Mouse (Mus musculus) heart, adult 2 months (tissue): ENCODE results near the gene Spink8. TPM values are rescaled to one million over a fixed set of nuclear protein-coding genes. Genes with fewer than 3 reads are reported as not detected.

Experiments used
- DNase-seq, 2 experiments: peaks; one replicate each; pipeline ENCODE4 v3.0.0; 2021
- H3K27ac ChIP-seq: fragments of 200-600 bp; 2 replicates; pipeline ENCODE4 v1.8.1; 2022
- H3K27me3 ChIP-seq: fragments of 200-500 bp; 2 replicates; pipeline ENCODE4 v1.6.1; 2012; ENCODE audit warnings: mild to moderate bottlenecking, low read length, inconsistent platforms, mixed read lengths; ENCODE audit not compliant: control insufficient read depth, insufficient read depth
- H3K36me3 ChIP-seq: fragments of 200-500 bp; 2 replicates; pipeline ENCODE4 v1.6.1; 2012; ENCODE audit warnings: low read length, inconsistent platforms; ENCODE audit not compliant: control insufficient read depth, insufficient read depth
- H3K4me1 ChIP-seq: fragments of 200-500 bp; 2 replicates; pipeline ENCODE4 v1.6.1; 2011; ENCODE audit warnings: low read length; ENCODE audit not compliant: control insufficient read depth, insufficient read depth
- H3K4me3 ChIP-seq: fragments of 200-600 bp; 2 replicates; pipeline ENCODE4 v1.8.1; 2022
- H3K79me2 ChIP-seq: fragments of 200-500 bp; replicated peaks from 2 replicates; pipeline ENCODE4 v1.6.1; 2012; ENCODE audit warnings: mild to moderate bottlenecking, inconsistent platforms, low read length, moderate library complexity, mixed read lengths; ENCODE audit not compliant: control insufficient read depth, insufficient read depth
- H3K9ac ChIP-seq: fragments of 200-500 bp; 2 replicates; pipeline ENCODE4 v1.6.1; 2012; ENCODE audit warnings: low read depth, mild to moderate bottlenecking, control low read depth, inconsistent platforms, low read length, mixed read lengths
- CTCF ChIP-seq: fragments of 200-600 bp; IDR thresholded peaks from 2 replicates; pipeline ENCODE4 v1.8.1; 2022; ENCODE audit warnings: antibody characterized with exemption, mild to moderate bottlenecking, moderate library complexity
- EP300 ChIP-seq: fragments of 200-500 bp; IDR thresholded peaks from 2 replicates; pipeline ENCODE4 v1.6.1; 2011; ENCODE audit warnings: low read depth, low read length, control low read depth; ENCODE audit not compliant: insufficient read depth
- POLR2A ChIP-seq: fragments of 200-500 bp; IDR thresholded peaks from 2 replicates; pipeline ENCODE4 v1.6.1; 2011; ENCODE audit warnings: mild to moderate bottlenecking, low read depth, low read length, control low read depth; ENCODE audit not compliant: insufficient read depth
- WGBS: fragments of 180-500 bp; shearing (Covaris S2); methylation state at CpG from one replicate; pipeline ENCODE4 v1.1.7; 2018; 5-methylcytosine and 5-hydroxymethylcytosine counted together
- intact Hi-C: fragments of 180-260 bp; cut with DNase I; formaldehyde crosslinking; loops from one replicate; pipeline ENCODE4 v1.15.1; 2025
- polyA plus RNA-seq: library from polyadenylated mRNA; depleted of rRNA; stranded (reverse); fragments of >200 nt; gene quantifications from 2 replicates; pipeline ENCODE4 v1.2.3, GENCODE M21; 2012; rRNA removed
- total RNA-seq, 2 experiments: library from RNA; stranded (reverse); gene quantifications; 2 replicates each; pipeline ENCODE4 v1.2.3; 2021

The Spink8 gene
- total and polyA plus RNA-seq, 3 experiments = not detected

- Histone ChIP-seq H3K27me3 (no peaks in the 10 kb centered on the region), H3K27ac (peak within 1 kb of the TSS; percentile 84), H3K9ac (peak within 1 kb of the TSS; percentile 88), H3K4me3 (peak within 1 kb of the TSS; percentile 74), H3K79me2 (no peaks in the 10 kb centered on the region), H3K4me1 (no peaks in the 10 kb centered on the region), H3K36me3 (peaks cover under 1% of the 10 kb centered on the region; the same call in 1 of the 2 replicates)
- intact Hi-C loops = no loop called here
- WGBS = 6% methylated on average over 33 of the region's 33 CpGs
- no peak for TF ChIP-seq EP300
- TF ChIP-seq CTCF = peak; percentile 72
- TF ChIP-seq POLR2A = peak; percentile 52
- peak; percentile 97 to 98 for DNase-seq
These were observed 63.0 kb downstream of the Spink8 start, which contains the start of gene Cdc25a for GRCm38 (mm10) chr9:109874797-109875691. Gene Cdc25a (plus strand): TSS chr9:109875579.

- Histone ChIP-seq H3K4me3 (peak overlapping the region; percentile 74), H3K36me3 (peaks cover 3% of the 10 kb centered on the region), H3K27me3 (no peaks in the 10 kb centered on the region), H3K4me1 (no peaks in the 10 kb centered on the region), H3K79me2 (no peaks in the 10 kb centered on the region), H3K9ac (peak overlapping the region; percentile 88), H3K27ac (peak overlapping the region; percentile 84)
- TF ChIP-seq EP300 (no peak), POLR2A (no peak; the same call in 1 of the 2 replicates), CTCF (no peak)
- WGBS = under 1% methylated on average over 75 of the region's 76 CpGs
- no peak for DNase-seq
- intact Hi-C loops = no loop called here
These were observed 63.9 kb downstream of the Spink8 start for GRCm38 (mm10) chr9:109875695-109876601.

Other genes with a start within 250 kb of the Spink8 start
- not detected for gene Fbxw15, start 244.0 kb upstream of the Spink8 start, total RNA-seq
- not detected in 2 replicates for gene Fbxw15, start 244.0 kb upstream of the Spink8 start, polyA plus RNA-seq
- gene Fbxw24, start 186.2 kb upstream of the Spink8 start, total RNA-seq = not detected
- not detected in 2 replicates for gene Fbxw24, start 186.2 kb upstream of the Spink8 start, polyA plus RNA-seq
- not detected for gene Fbxw25, start 147.6 kb upstream of the Spink8 start, total RNA-seq
- not detected in 2 replicates for gene Fbxw25, start 147.6 kb upstream of the Spink8 start, polyA plus RNA-seq
- not detected for gene Fbxw18, start 109.6 kb upstream of the Spink8 start, total RNA-seq
- not detected in 2 replicates for gene Fbxw18, start 109.6 kb upstream of the Spink8 start, polyA plus RNA-seq
- gene Fbxw26, start 66.2 kb upstream of the Spink8 start, total RNA-seq = not detected
- gene Fbxw26, start 66.2 kb upstream of the Spink8 start, polyA plus RNA-seq = not detected in 2 replicates
- gene Fbxw27, start 21.6 kb upstream of the Spink8 start, total RNA-seq = not detected
- not detected in 2 replicates for gene Fbxw27, start 21.6 kb upstream of the Spink8 start, polyA plus RNA-seq
- 10 to 100 TPM; 20.1 to 20.6 TPM for gene Nme6, start 20.5 kb downstream of the Spink8 start, total RNA-seq
- gene Nme6, start 20.5 kb downstream of the Spink8 start, polyA plus RNA-seq = 31.0 and 43.0 TPM in 2 replicates
- not detected for gene Camp, start 37.3 kb downstream of the Spink8 start, total RNA-seq
- gene Camp, start 37.3 kb downstream of the Spink8 start, polyA plus RNA-seq = 0.35 and 1.5 TPM in 2 replicates
- 1 to 10 TPM; 4.4 to 4.9 TPM for gene Cdc25a, start 63.3 kb downstream of the Spink8 start, total RNA-seq
- 2.1 and 2.8 TPM in 2 replicates for gene Cdc25a, start 63.3 kb downstream of the Spink8 start, polyA plus RNA-seq
- gene Map4, start 119.2 kb downstream of the Spink8 start, total RNA-seq = 100 to 1,000 TPM; 279 to 331 TPM
- gene Map4, start 119.2 kb downstream of the Spink8 start, polyA plus RNA-seq = 172 and 183 TPM in 2 replicates